Mouse (Mus musculus): ENCODE measurements at regions not wholly inside any gene's neighbourhood (a gene's known extent, or its start where the extent isn't known, plus 50 kb on each side); places are given as distances from the start of the nearest gene placed in this dataset.

- Histone ChIP-seq H3K27me3 (ENCODE audit: control insufficient read depth, insufficient read depth, insufficient read length) (no peaks in the 10 kb centered on the region), H3K79me3 (ENCODE audit: low read depth) (no peaks in the 10 kb centered on the region), H3ac (ENCODE audit: control insufficient read depth, insufficient read length, low read depth) (no peak overlapping the region), H3K36me3 (ENCODE audit: control insufficient read depth, insufficient read depth) (no peaks in the 10 kb centered on the region), H3K79me2 (ENCODE audit: control insufficient read depth, insufficient read depth) (no peaks in the 10 kb centered on the region), H3K4me3 (ENCODE audit: insufficient read depth, poor library complexity, severe bottlenecking) (no peak overlapping the region)
- TF ChIP-seq MAX (IDR thresholded peaks at IDR 0.05) (no peak), MYOG (IDR thresholded peaks at IDR 0.05; ENCODE audit: control insufficient read depth, extremely low read depth, insufficient read length) (no peak), MYOD1 (IDR thresholded peaks at IDR 0.05; ENCODE audit: control insufficient read depth, insufficient read length, low read depth) (no peak), CEBPB (IDR thresholded peaks at IDR 0.05; ENCODE audit: low read depth) (no peak), CTCF (IDR thresholded peaks at IDR 0.05; ENCODE audit: control insufficient read depth, insufficient read depth, insufficient read length) (no peak), FOSL1 (IDR thresholded peaks at IDR 0.05; ENCODE audit: insufficient read depth, low read length, poor library complexity, severe bottlenecking) (no peak), USF1 (IDR thresholded peaks at IDR 0.05; ENCODE audit: low read depth) (no peak)
Measured at GRCm38 (mm10) chr4:89446765-89447487, 136.1 kb upstream of the Cdkn2b start.

GRCm38 (mm10) chr4:89446156-89446716, 135.4 kb upstream of the Cdkn2b start:
- H3K79me3 ChIP-seq (ENCODE audit: low read depth): no peaks in the 10 kb centered on the region
- H3K79me2 ChIP-seq (ENCODE audit: control insufficient read depth, insufficient read depth): no peaks in the 10 kb centered on the region
- H3K36me3 ChIP-seq (ENCODE audit: control insufficient read depth, insufficient read depth): no peaks in the 10 kb centered on the region
- no peak overlapping the region for H3K4me3 ChIP-seq (ENCODE audit: insufficient read depth, poor library complexity, severe bottlenecking)
- no peaks in the 10 kb centered on the region for H3K27me3 ChIP-seq (ENCODE audit: control insufficient read depth, insufficient read depth, insufficient read length)
- TF ChIP-seq CEBPB (IDR thresholded peaks at IDR 0.05; ENCODE audit: low read depth) (no peak), USF1 (IDR thresholded peaks at IDR 0.05; ENCODE audit: low read depth) (no peak), CTCF (IDR thresholded peaks at IDR 0.05; ENCODE audit: control insufficient read depth, insufficient read depth, insufficient read length) (no peak), MYOG (IDR thresholded peaks at IDR 0.05; ENCODE audit: control insufficient read depth, extremely low read depth, insufficient read length) (no peak), MYOD1 (IDR thresholded peaks at IDR 0.05; ENCODE audit: control insufficient read depth, insufficient read length, low read depth) (no peak), MAX (IDR thresholded peaks at IDR 0.05) (no peak), FOSL1 (IDR thresholded peaks at IDR 0.05; ENCODE audit: insufficient read depth, low read length, poor library complexity, severe bottlenecking) (no peak)
- H3ac ChIP-seq (ENCODE audit: control insufficient read depth, insufficient read length, low read depth): no peak overlapping the region

- Histone ChIP-seq H3K4me3 (ENCODE audit: insufficient read depth, poor library complexity, severe bottlenecking) (no peak overlapping the region), H3ac (ENCODE audit: control insufficient read depth, insufficient read length, low read depth) (no peak overlapping the region), H3K36me3 (ENCODE audit: control insufficient read depth, insufficient read depth) (no peaks in the 10 kb centered on the region), H3K27me3 (ENCODE audit: control insufficient read depth, insufficient read depth, insufficient read length) (no peaks in the 10 kb centered on the region), H3K79me2 (ENCODE audit: control insufficient read depth, insufficient read depth) (no peaks in the 10 kb centered on the region), H3K79me3 (ENCODE audit: low read depth) (no peaks in the 10 kb centered on the region)
- no peak for TF ChIP-seq FOSL1 (IDR thresholded peaks at IDR 0.05; ENCODE audit: insufficient read depth, low read length, poor library complexity, severe bottlenecking)
Measured at GRCm38 (mm10) chr4:89445214-89446155, 134.6 kb upstream of the Cdkn2b start.

- no peaks in the 10 kb centered on the region for H3K27me3 ChIP-seq (ENCODE audit: control insufficient read depth, insufficient read depth, insufficient read length)
Measured at GRCm38 (mm10) chr4:89442526-89442925, 131.7 kb upstream of the Cdkn2b start.

GRCm38 (mm10) chr4:89440821-89441220, 130.0 kb upstream of the Cdkn2b start:
- H3K4me3 ChIP-seq (ENCODE audit: insufficient read depth, poor library complexity, severe bottlenecking): no peak overlapping the region
- H3ac ChIP-seq (ENCODE audit: control insufficient read depth, insufficient read length, low read depth): no peak overlapping the region

More at GRCm38 (mm10) chr4:89442526-89442925, 131.7 kb upstream of the Cdkn2b start:
- TF ChIP-seq MAX (IDR thresholded peaks at IDR 0.05) (no peak), CTCF (IDR thresholded peaks at IDR 0.05; ENCODE audit: control insufficient read depth, insufficient read depth, insufficient read length) (no peak), MYOD1 (IDR thresholded peaks at IDR 0.05; ENCODE audit: control insufficient read depth, insufficient read length, low read depth) (no peak), FOSL1 (IDR thresholded peaks at IDR 0.05; ENCODE audit: insufficient read depth, low read length, poor library complexity, severe bottlenecking) (no peak), CEBPB (IDR thresholded peaks at IDR 0.05; ENCODE audit: low read depth) (no peak), MYOG (IDR thresholded peaks at IDR 0.05; ENCODE audit: control insufficient read depth, extremely low read depth, insufficient read length) (no peak), USF1 (IDR thresholded peaks at IDR 0.05; ENCODE audit: low read depth) (no peak)
- no peak overlapping the region for H3K4me3 ChIP-seq (ENCODE audit: insufficient read depth, poor library complexity, severe bottlenecking)
- H3K79me2 ChIP-seq (ENCODE audit: control insufficient read depth, insufficient read depth): no peaks in the 10 kb centered on the region
- H3K79me3 ChIP-seq (ENCODE audit: low read depth): no peaks in the 10 kb centered on the region
- H3K36me3 ChIP-seq (ENCODE audit: control insufficient read depth, insufficient read depth): no peaks in the 10 kb centered on the region
- H3ac ChIP-seq (ENCODE audit: control insufficient read depth, insufficient read length, low read depth): no peak overlapping the region

More at GRCm38 (mm10) chr4:89440821-89441220, 130.0 kb upstream of the Cdkn2b start:
- TF ChIP-seq CEBPB (IDR thresholded peaks at IDR 0.05; ENCODE audit: low read depth) (no peak), FOSL1 (IDR thresholded peaks at IDR 0.05; ENCODE audit: insufficient read depth, low read length, poor library complexity, severe bottlenecking) (no peak), MAX (IDR thresholded peaks at IDR 0.05) (no peak), USF1 (IDR thresholded peaks at IDR 0.05; ENCODE audit: low read depth) (no peak), CTCF (IDR thresholded peaks at IDR 0.05; ENCODE audit: control insufficient read depth, insufficient read depth, insufficient read length) (no peak), MYOG (IDR thresholded peaks at IDR 0.05; ENCODE audit: control insufficient read depth, extremely low read depth, insufficient read length) (no peak), MYOD1 (IDR thresholded peaks at IDR 0.05; ENCODE audit: control insufficient read depth, insufficient read length, low read depth) (no peak)
- Histone ChIP-seq H3K27me3 (ENCODE audit: control insufficient read depth, insufficient read depth, insufficient read length) (no peaks in the 10 kb centered on the region), H3K36me3 (ENCODE audit: control insufficient read depth, insufficient read depth) (no peaks in the 10 kb centered on the region), H3K79me3 (ENCODE audit: low read depth) (no peaks in the 10 kb centered on the region), H3K79me2 (ENCODE audit: control insufficient read depth, insufficient read depth) (no peaks in the 10 kb centered on the region)

All from C2C12 (cell line).